Mouse (Mus musculus) large intestine, adult 2 months (tissue): ENCODE data around the gene Lekr1. TPM values are rescaled to one million over a fixed set of nuclear protein-coding genes. Genes with fewer than 3 reads are reported as not detected.

Experiments used
- DNase-seq: peaks from one replicate; pipeline ENCODE4 v3.0.0-alpha.2; 2012; ENCODE audit warnings: low read depth, low spot score
- WGBS: fragments of 180-500 bp; shearing (Covaris S2); methylation state at CpG from one replicate; pipeline ENCODE4 v1.1.7; 2018; 5-methylcytosine and 5-hydroxymethylcytosine counted together
- polyA plus RNA-seq: library from polyadenylated mRNA; depleted of rRNA; stranded (reverse); fragments of >200 nt; gene quantifications from 2 replicates; pipeline ENCODE4 v1.2.3, GENCODE M21; 2012; rRNA removed

Gene Lekr1
- 0.45 and 0.78 TPM in 2 replicates for polyA plus RNA-seq

- 1% methylated on average over 73 of the region's 73 CpGs for whole genome bisulfite sequencing
- peak; percentile 46 for DNase-seq
Measured at GRCm38 (mm10) chr3:65665977-65666766, at the start of gene Lekr1. Gene Lekr1, plus strand, starts transcription at chr3:65666228.

GRCm38 (mm10) chr3:65617507-65617906 lies 48.5 kb upstream of the Lekr1 start:
- 32% methylated on average over 5 of the region's 5 CpGs for WGBS
- no peak for DNase-seq

- DNase-seq = no peak
- 75% methylated on average over 4 of the region's 4 CpGs for WGBS
Measured at GRCm38 (mm10) chr3:65619340-65619739, 46.7 kb upstream of the Lekr1 start.

- no peak for DNase-seq
- WGBS = 93% methylated on average over 6 of the region's 6 CpGs
Measured at GRCm38 (mm10) chr3:65623057-65623456, 43.0 kb upstream of the Lekr1 start.

GRCm38 (mm10) chr3:65625496-65626289 lies 40.3 kb upstream of the Lekr1 start:
- WGBS = 59% methylated on average over 8 of the region's 8 CpGs
- no peak for DNase-seq

GRCm38 (mm10) chr3:65626290-65626914 lies 39.6 kb upstream of the Lekr1 start:
- no peak for DNase-seq
- 74% methylated on average over 7 of the region's 7 CpGs for WGBS

GRCm38 (mm10) chr3:65627021-65627706 lies 38.9 kb upstream of the Lekr1 start:
- DNase-seq = no peak
- WGBS = 91% methylated on average over 6 of the region's 6 CpGs

GRCm38 (mm10) chr3:65627707-65628028 lies 38.4 kb upstream of the Lekr1 start:
- WGBS = 82% methylated on average over 2 of the region's 2 CpGs
- no peak for DNase-seq

- WGBS = 33% methylated on average over 9 of the region's 9 CpGs
- DNase-seq = peak; percentile 19
Measured at GRCm38 (mm10) chr3:65629565-65630112, 36.4 kb upstream of the Lekr1 start.

- WGBS = 47% methylated on average over 4 of the region's 4 CpGs
- DNase-seq = no peak
Measured at GRCm38 (mm10) chr3:65633604-65634003, 32.4 kb upstream of the Lekr1 start.

- 59% methylated on average over 9 of the region's 9 CpGs for WGBS
- no peak for DNase-seq
Measured at GRCm38 (mm10) chr3:65635983-65636382, 30.0 kb upstream of the Lekr1 start.

- no peak for DNase-seq
- 69% methylated on average over 7 of the region's 7 CpGs for WGBS
Measured at GRCm38 (mm10) chr3:65637313-65637712, 28.7 kb upstream of the Lekr1 start.

- DNase-seq = no peak
- WGBS = 78% methylated on average over 11 of the region's 11 CpGs
Measured at GRCm38 (mm10) chr3:65638896-65639295, 27.1 kb upstream of the Lekr1 start.

GRCm38 (mm10) chr3:65639454-65640014 lies 26.5 kb upstream of the Lekr1 start:
- WGBS = 76% methylated on average over 5 of the region's 5 CpGs
- no peak for DNase-seq

- DNase-seq = no peak
- WGBS = 48% methylated on average over 2 of the region's 2 CpGs
Measured at GRCm38 (mm10) chr3:65642959-65643358, 23.1 kb upstream of the Lekr1 start.

- 93% methylated on average over 1 of the region's 1 CpGs for WGBS
- DNase-seq = no peak
Measured at GRCm38 (mm10) chr3:65643654-65644053, 22.4 kb upstream of the Lekr1 start.

- no peak for DNase-seq
- WGBS = 78% methylated on average over 8 of the region's 8 CpGs
Measured at GRCm38 (mm10) chr3:65647592-65647991, 18.4 kb upstream of the Lekr1 start.

- WGBS = 71% methylated on average over 1 of the region's 1 CpGs
- no peak for DNase-seq
Measured at GRCm38 (mm10) chr3:65648913-65649312, 17.1 kb upstream of the Lekr1 start.

- no peak for DNase-seq
- WGBS = 55% methylated on average over 7 of the region's 7 CpGs
Measured at GRCm38 (mm10) chr3:65650156-65650815, 15.7 kb upstream of the Lekr1 start.
